In the genomic region with DNA sequence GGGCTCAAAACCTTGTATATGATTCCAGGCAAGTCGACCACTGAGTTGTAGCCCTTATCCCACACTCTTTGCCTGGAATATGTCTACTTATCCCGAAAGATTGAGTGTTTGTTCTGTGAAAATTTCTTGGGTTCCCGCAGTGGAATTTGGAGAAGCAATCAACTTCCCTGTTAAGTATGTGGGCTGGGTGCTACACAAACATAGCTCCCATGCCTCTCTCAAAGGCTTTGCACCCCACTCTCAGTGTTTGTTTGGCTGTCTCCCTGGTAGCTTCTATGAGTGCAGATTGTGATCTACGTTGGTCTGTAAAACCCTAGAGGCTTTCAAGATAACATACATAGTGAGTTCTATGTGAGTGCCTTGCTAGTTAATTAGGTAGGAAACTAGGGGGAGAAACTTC, we compare ENCODE assay signal across 21 mouse cellular contexts.
"Had no signal": no experiment of that assay in that cellular context is flagged by ENCODE, and none has a peak within 500 bp of the region (broad histone marks: within the 10 kb centered on the region; RNA-seq: fewer than 3 reads in every experiment).

No protein-coding gene starts in this region.

- DNase-seq: kidney, adult 18-20 months; kidney, postnatal 25 days; layer of hippocampus, adult 9-11 months; layer of hippocampus, postnatal 36 days; left cerebral cortex, postnatal 4 days; liver, postnatal 0 days; midbrain, embryonic 14.5 days; thymus, adult 2 months; thymus, postnatal 14 days; thymus, postnatal 4 days had no signal

- H3K4me1 ChIP-seq: limb, embryonic 12.5 days; limb, embryonic 15.5 days had no signal

- H3K27ac ChIP-seq: hindbrain, postnatal 0 days; kidney, postnatal 0 days; layer of hippocampus, adult 2 months; left cerebral cortex, adult 2 months; limb, embryonic 12.5 days; limb, embryonic 15.5 days; liver, embryonic 14.5 days had no signal

- H3K36me3 ChIP-seq: limb, embryonic 12.5 days; limb, embryonic 15.5 days had no signal

- H3K9ac ChIP-seq: limb, embryonic 12.5 days; limb, embryonic 15.5 days; liver, embryonic 14.5 days; liver, postnatal 0 days had no signal

- H3K27me3 ChIP-seq: limb, embryonic 12.5 days; limb, embryonic 15.5 days had no signal

- H3K4me2 ChIP-seq: limb, embryonic 12.5 days; limb, embryonic 15.5 days; liver, embryonic 11.5 days; midbrain, embryonic 11.5 days had no signal

- ATAC-seq: hindbrain, postnatal 0 days; inflammation-experienced regulatory T-cells, adult 6 months; intestine, embryonic 16.5 days; liver, postnatal 0 days had no signal

- H3K9me3 ChIP-seq: limb, embryonic 15.5 days had no signal

- H3K4me3 ChIP-seq: layer of hippocampus, adult 2 months; left cerebral cortex, adult 2 months; limb, embryonic 12.5 days; limb, embryonic 15.5 days had no signal
